Mouse (Mus musculus) embryonic facial prominence, embryonic 14.5 days (tissue): Measurements from ENCODE around the gene Cdk6. TPM values are rescaled to one million over a fixed set of nuclear protein-coding genes. Genes with fewer than 3 reads are reported as not detected.

Experiments used
- ATAC-seq: fragments of 200-750 bp; cut with Nextera tagmentation; 2 replicates; pipeline ENCODE4 v1.8.0; 2017; ENCODE audit warnings: low read depth, moderate number of reproducible peaks, moderate TSS enrichment
- DNase-seq: peaks from one replicate; pipeline ENCODE4 v3.0.0-alpha.2; 2015; ENCODE audit warnings: low spot score
- H3K27ac ChIP-seq: fragments of 300-500 bp; sonication (generic); replicated peaks from 2 replicates; pipeline ENCODE4 v1.5.1; 2014; ENCODE audit warnings: low read depth, mild to moderate bottlenecking, low read length, moderate library complexity
- H3K27me3 ChIP-seq: fragments of 300-500 bp; sonication (generic); replicated peaks from 2 replicates; pipeline ENCODE4 v1.6.1; 2014; ENCODE audit warnings: low read length; ENCODE audit not compliant: control insufficient read depth, insufficient read depth
- H3K36me3 ChIP-seq: fragments of 300-500 bp; sonication (generic); 2 replicates; pipeline ENCODE4 v1.6.1; 2014; ENCODE audit warnings: low read length, mixed read lengths; ENCODE audit not compliant: control insufficient read depth, insufficient read depth
- H3K4me1 ChIP-seq: fragments of 300-500 bp; sonication (generic); 2 replicates; pipeline ENCODE4 v1.6.1; 2014; ENCODE audit warnings: antibody characterized with exemption, low read length; ENCODE audit not compliant: control insufficient read depth, insufficient read depth
- H3K4me2 ChIP-seq: fragments of 300-500 bp; sonication (generic); 2 replicates; pipeline ENCODE4 v1.6.1; 2014; ENCODE audit warnings: low read depth, mild to moderate bottlenecking, low read length, moderate library complexity, mixed read lengths
- H3K4me3 ChIP-seq: fragments of 300-500 bp; sonication (generic); 2 replicates; pipeline ENCODE4 v1.5.1; 2014; ENCODE audit warnings: low read depth, mild to moderate bottlenecking, low read length
- H3K9ac ChIP-seq: fragments of 300-500 bp; sonication (generic); 2 replicates; pipeline ENCODE4 v1.6.1; 2014; ENCODE audit warnings: low read depth, mild to moderate bottlenecking, low read length, moderate library complexity, mixed read lengths
- H3K9me3 ChIP-seq: fragments of 300-500 bp; sonication (generic); 2 replicates; pipeline ENCODE4 v1.6.1; 2016; ENCODE audit warnings: low read length; ENCODE audit not compliant: control insufficient read depth
- WGBS: fragments of 180-500 bp; shearing (Covaris S2); extraction: QIAGEN DNeasy Blood & Tissue Kit; methylation state at CpG from one replicate; pipeline ENCODE4 v1.1.7; 2014; 5-methylcytosine and 5-hydroxymethylcytosine counted together
- polyA plus RNA-seq: library from polyadenylated mRNA; unstranded; fragments of >200 nt; fragmentation: Nextera tagmentation; extraction: Ambion mirVana; gene quantifications from 2 replicates; pipeline ENCODE4 v1.2.1, GENCODE M21; 2014

Gene Cdk6
- polyA plus RNA-seq, 1 experiment from 2014 or later = 21.3 TPM

DNA sequence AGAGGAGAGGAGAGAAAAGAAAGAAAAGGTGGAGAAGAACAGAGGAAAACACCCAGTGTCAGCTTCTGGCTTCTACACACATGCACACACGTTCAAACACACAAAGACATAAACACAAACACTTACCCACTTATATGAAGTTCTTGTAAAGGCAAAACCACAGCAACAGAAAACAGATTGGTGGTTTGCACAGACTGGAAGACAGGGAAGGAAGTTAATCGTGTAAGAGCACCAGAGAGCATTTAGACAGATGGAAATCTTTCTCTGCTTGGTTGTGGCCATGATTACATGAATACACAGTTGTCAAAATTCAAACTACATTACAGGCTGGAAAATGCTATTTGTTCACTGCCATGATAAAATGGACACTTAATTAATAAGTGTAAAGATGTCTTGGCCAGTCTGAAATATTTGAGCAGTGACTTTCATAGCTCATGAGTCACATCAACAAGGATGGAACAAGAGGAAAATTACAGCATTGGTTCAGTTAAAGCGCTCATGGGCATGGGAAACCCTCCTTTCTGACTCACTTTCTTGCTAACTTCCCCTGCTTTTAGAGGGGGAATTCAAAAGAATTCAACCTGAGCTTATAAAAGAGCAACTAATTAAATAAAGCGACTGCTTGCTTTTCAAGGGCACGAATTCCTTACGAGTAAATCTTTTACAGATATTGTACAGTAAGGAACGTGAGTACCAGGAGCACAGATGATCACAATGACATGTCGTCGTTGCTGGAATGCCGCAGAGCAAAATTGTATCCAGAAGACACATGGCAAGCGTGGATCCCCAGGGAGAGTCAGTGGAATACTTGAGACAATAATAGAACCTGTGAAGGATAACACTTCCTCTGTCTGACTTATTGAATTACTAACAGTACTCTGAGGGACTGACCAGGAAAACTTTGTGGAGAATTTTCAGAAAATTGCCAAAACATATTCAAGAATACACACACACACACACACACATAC is 197.5 kb downstream of the Cdk6 start:
- H3K36me3 ChIP-seq = no peaks in the 10 kb centered on the region
- no peaks in the 10 kb centered on the region for H3K9me3 ChIP-seq
- WGBS = 34% methylated on average over 11 of the region's 11 CpGs
- no peak overlapping the region for H3K4me2 ChIP-seq
- ATAC-seq (no peak), DNase-seq (peak; percentile 70)
- no peak overlapping the region for H3K4me3 ChIP-seq
- H3K27ac ChIP-seq = no peak overlapping the region
- no peaks in the 10 kb centered on the region for H3K27me3 ChIP-seq
- no peaks in the 10 kb centered on the region for H3K4me1 ChIP-seq
- no peak overlapping the region for H3K9ac ChIP-seq

DNA sequence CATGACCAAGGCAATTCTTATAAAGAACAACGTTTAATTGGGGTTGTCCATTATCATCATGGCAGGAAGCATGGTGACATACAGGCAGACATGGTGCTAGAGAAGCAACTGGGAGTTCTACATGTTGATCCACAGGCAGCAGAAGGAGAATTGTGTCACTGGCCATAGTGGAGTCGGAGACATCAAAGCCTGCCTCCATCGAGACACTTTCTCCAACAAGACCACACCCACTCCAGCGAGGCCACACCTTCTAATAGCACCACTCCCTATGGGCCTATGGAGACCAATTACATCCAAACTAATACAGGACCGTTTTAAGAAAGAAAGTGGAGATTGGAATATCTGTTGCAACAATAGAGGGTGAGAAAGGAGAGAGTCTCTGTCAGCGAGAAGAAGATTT is 200.6 kb downstream of the Cdk6 start:
- DNase-seq (no peak), ATAC-seq (no peak)
- H3K4me2 ChIP-seq = no peak overlapping the region
- H3K9me3 ChIP-seq = no peaks in the 10 kb centered on the region
- H3K27ac ChIP-seq = no peak overlapping the region
- H3K36me3 ChIP-seq = no peaks in the 10 kb centered on the region
- WGBS = 74% methylated on average over 6 of the region's 6 CpGs
- no peaks in the 10 kb centered on the region for H3K27me3 ChIP-seq
- H3K4me3 ChIP-seq = no peak overlapping the region
- H3K9ac ChIP-seq = no peak overlapping the region
- H3K4me1 ChIP-seq = no peaks in the 10 kb centered on the region

DNA sequence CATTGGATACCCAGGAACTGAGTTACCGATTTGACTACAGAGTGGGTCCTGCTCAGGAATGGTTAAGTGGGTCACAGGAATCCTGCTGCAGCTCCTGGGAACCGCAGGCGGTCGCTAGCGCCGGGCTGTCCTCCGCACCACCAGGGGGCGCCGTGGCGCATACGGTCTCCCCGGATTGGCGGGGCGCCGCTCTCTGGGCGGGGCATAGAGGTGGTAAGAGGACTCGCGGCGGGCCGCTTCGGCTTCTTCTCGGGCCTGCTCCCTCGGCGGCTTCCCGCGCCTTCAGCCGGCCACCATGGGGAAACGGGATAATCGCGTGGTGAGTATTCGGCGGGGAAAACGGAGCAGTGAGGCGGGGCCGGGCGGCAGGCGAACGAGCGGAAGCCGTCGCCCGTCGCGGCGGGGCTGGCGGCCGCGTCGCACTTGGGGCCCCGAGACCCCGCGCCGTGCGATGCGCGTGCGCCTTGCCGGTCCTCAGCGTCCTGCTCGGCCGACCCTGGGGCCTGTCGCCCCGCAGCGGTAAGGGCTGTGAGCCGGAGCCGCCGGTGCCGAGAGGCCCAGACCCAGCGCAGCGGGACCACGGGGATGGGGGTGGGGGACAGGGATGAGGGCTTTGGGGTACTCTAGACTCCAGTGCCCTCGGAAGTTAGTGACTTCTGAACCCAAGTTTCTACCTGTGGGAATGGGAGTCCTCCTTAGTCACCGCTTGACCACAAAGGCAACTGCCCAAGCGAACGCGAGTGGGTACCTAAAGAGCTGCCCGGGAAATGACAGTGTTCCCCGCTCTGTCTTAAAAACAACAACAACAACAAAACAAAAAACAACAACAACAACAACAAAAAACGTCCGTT is 202.6 kb downstream of the Cdk6 start, which contains the start of gene Fam133b:
TSS of gene Fam133b (plus strand) at position 205 of the 851 bp plus-strand sequence.
- WGBS = under 1% methylated on average over 37 of the region's 80 CpGs
- ATAC-seq = peak; percentile 97
- Histone ChIP-seq H3K4me1 (no peaks in the 10 kb centered on the region), H3K4me2 (peak within 1 kb of the TSS; percentile 65), H3K9ac (peak within 1 kb of the TSS; percentile 94), H3K9me3 (no peaks in the 10 kb centered on the region), H3K4me3 (peak within 1 kb of the TSS; percentile 83), H3K27ac (peak within 1 kb of the TSS; percentile 92), H3K27me3 (no peaks in the 10 kb centered on the region), H3K36me3 (no peaks in the 10 kb centered on the region)
- DNase-seq = peak; percentile 95

- Histone ChIP-seq H3K4me2 (peak overlapping the region; percentile 65), H3K27me3 (no peaks in the 10 kb centered on the region), H3K4me1 (no peaks in the 10 kb centered on the region), H3K27ac (no peak overlapping the region), H3K4me3 (peak overlapping the region; percentile 83), H3K36me3 (no peaks in the 10 kb centered on the region), H3K9ac (peak overlapping the region; percentile 94), H3K9me3 (no peaks in the 10 kb centered on the region)
- WGBS = 11% methylated on average over 7 of the region's 7 CpGs
- ATAC-seq (no peak), DNase-seq (no peak)
These were observed 203.1 kb downstream of the Cdk6 start for GRCm38 (mm10) chr5:3544480-3544769.

DNA sequence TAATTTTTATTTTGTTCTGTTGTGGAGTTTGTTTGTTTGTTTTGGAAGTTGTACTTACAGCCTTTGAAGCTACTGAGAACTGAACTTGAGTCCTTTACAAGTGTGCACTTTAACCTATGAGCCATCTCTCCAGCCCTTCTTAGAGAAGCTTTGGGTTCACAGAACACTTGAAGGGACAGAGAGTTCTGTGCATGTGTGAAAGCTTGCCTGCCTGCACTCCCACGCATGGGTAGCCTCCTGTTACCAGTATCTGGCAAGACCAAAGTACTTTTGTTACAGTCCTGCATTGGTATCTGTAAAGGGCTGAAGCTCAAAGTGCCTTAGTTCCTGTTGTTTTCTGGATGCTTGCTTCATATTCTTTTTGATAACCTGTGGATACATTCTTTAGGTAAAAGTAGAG is 204.9 kb downstream of the Cdk6 start:
- no peak overlapping the region for H3K4me3 ChIP-seq
- H3K4me2 ChIP-seq = no peak overlapping the region
- H3K27ac ChIP-seq = no peak overlapping the region
- H3K36me3 ChIP-seq = no peaks in the 10 kb centered on the region
- no peaks in the 10 kb centered on the region for H3K4me1 ChIP-seq
- WGBS = 76% methylated on average over 1 of the region's 1 CpGs
- DNase-seq (no peak), ATAC-seq (no peak)
- no peaks in the 10 kb centered on the region for H3K9me3 ChIP-seq
- H3K27me3 ChIP-seq = no peaks in the 10 kb centered on the region
- H3K9ac ChIP-seq = no peak overlapping the region

- H3K27me3 ChIP-seq = no peaks in the 10 kb centered on the region
- H3K9me3 ChIP-seq = no peaks in the 10 kb centered on the region
- no peaks in the 10 kb centered on the region for H3K4me1 ChIP-seq
- 98% methylated on average over 1 of the region's 1 CpGs for WGBS
- no peak overlapping the region for H3K4me2 ChIP-seq
- H3K4me3 ChIP-seq = no peak overlapping the region
- H3K27ac ChIP-seq = no peak overlapping the region
- DNase-seq = no peak
- peaks cover 18% of the 10 kb centered on the region for H3K36me3 ChIP-seq
- ATAC-seq = no peak
- no peak overlapping the region for H3K9ac ChIP-seq
These were observed 210.2 kb downstream of the Cdk6 start for GRCm38 (mm10) chr5:3551481-3551880.

DNA sequence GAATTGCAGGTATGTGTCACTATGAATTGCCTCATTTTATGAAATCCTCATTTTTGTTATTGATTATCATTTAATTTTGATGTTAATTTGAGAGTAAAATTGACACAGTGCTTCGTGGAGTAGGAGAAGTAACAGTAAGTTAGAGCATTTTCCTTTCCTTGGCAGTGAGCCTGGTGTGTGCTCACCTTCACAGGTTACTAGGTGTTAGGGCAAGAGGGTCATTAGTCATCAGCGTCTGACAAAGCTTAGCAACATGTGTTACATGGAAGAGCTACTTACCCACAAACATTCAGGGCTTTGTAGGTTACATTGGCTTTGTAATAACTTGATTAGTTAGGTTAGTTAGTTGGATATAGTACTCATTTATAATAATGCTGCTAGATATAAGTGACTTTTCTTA is 212.9 kb downstream of the Cdk6 start:
- no peaks in the 10 kb centered on the region for H3K4me1 ChIP-seq

DNA sequence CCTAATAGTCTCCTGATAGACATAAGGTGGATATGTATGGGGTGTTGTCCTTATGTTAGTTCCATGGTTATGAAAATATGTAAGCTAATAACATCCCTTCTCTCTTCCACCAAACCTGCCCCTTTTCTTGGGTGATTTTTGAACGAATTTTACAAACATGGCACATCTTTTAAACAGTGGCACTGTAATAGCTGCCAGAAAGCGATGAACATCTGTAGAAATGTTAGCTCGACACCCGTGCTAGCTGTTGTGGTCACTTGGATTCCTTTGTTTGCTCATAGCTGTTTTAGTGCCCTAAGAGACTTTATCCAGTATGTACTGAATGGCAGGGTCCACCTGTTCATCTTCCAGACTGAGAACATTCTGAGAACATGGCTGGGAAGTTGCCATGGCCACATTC is 230.0 kb downstream of the Cdk6 start, which contains the start of gene 1700109H08Rik:
TSS of gene 1700109H08Rik (plus strand) at position 301 of the 400 bp plus-strand sequence.
- no peak within 1 kb of the TSS for H3K9ac ChIP-seq
- WGBS = 95% methylated on average over 4 of the region's 4 CpGs

More for the DNA sequence above, 212.9 kb downstream of the Cdk6 start:
- no peak overlapping the region for H3K4me3 ChIP-seq
- DNase-seq (no peak), ATAC-seq (no peak)
- no peak overlapping the region for H3K27ac ChIP-seq
- H3K4me2 ChIP-seq = no peak overlapping the region
- no peaks in the 10 kb centered on the region for H3K27me3 ChIP-seq
- WGBS = 87% methylated on average over 2 of the region's 2 CpGs
- H3K36me3 ChIP-seq = peaks cover 41% of the 10 kb centered on the region
- no peaks in the 10 kb centered on the region for H3K9me3 ChIP-seq
- no peak overlapping the region for H3K9ac ChIP-seq

More for the DNA sequence above, 230.0 kb downstream of the Cdk6 start, which contains the start of gene 1700109H08Rik:
- Histone ChIP-seq H3K27ac (no peak within 1 kb of the TSS), H3K4me1 (no peaks in the 10 kb centered on the region), H3K36me3 (peaks cover 95% of the 10 kb centered on the region), H3K4me3 (no peak within 1 kb of the TSS), H3K27me3 (no peaks in the 10 kb centered on the region), H3K9me3 (0 out of 2 replicates have a peak, but pooled peaks cover 8% of the 10 kb centered on the region), H3K4me2 (no peak within 1 kb of the TSS)
- DNase-seq (no peak), ATAC-seq (no peak)
